Mouse (Mus musculus): Measurements from ENCODE around the gene Hoxb7.

Hoxb7 gene

DNA sequence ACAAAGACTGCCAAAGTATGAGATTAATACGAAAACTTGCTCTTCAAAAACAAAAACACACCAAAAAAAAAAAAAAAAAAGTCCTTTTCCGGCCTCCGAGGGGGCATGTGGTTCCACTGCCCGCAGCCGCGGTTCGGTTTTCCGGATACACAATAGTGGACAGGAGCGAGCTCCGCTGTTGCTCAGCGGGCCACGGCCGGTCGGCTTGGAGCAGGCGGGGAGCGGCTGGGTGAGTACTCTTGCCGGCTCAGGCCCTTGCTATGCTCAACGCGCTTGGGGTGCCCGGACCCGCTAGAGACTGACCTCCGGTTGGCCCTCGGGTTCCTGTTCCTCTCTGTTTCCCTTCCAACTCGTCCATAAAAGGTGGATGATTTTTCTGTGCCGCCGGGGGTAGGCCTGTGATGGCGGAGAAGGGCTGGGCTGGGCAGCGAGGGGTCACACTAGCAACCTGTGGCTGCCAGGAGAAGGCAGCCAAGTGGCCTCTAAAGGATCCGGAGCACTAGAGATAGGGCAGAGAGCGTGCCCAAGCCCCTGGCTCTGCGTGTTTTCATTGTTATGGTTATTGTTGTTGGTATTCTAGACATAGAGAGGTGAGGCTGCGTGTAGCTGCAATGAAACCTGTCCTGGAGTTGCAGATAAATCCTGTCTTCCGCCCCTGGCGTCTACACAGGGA lies 28.4 kb downstream of the Hoxb7 start:
- no peak for DNase-seq (ENCODE audit: low read depth, low spot score)

DNA sequence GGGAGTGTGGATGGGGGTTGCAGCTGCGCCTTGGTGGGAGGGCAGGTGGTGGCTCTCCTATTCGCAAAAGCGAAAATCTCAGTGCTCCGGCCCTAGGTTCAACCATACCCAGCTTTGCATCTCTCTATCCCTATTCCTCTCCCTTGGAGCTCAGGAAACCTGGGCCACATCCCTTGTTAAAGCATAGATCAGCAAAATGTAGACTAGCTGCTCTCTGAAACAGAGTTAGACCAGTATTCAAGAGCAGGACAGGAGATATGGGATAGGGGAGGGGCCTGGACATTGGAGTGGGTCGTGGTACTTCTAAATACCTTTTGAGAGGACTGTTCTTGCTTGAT lies 28.9 kb downstream of the Hoxb7 start:
- no peak for DNase-seq (ENCODE audit: low read depth, low spot score)

DNA sequence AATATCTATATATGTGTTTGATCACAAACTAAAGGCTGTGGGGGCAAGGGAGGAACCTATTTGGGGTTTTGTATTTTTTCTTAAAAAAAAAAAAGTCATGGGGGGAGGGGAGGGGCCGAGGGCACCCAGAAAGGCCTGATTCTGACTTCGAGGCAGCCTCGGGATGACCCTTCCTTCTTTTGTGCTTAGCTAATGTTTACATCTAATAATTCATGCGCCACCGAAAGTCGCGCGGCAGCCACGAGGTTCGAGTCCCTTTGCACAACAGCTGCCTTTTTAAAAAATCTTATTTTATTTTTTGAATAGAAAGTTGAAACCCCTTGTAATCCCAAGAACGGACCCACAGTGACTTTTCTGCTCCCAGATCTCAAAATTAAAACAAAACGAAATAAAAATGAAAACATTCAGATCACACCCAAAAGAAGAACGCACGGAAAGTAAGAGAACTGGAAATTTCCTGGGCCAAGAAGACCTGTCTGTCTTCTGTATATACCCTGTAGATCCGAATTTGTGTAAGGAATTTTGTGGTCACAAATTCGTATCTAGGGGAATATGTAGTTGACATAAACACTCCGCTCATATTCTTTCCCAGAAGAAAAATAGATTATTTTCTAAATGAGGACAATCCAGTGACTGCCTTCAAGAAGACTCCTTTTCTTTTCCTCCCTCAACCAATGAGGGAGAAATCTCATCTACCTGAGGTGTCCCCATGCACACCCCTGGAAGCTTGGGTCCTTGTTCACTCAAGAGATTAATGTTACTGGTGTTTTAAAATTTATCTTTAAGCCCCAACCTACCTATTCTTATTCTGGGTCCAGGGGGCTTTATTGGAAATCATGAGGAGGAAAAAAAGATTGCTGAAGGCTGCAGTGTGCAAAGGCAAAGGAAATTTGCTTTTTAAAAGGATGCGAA lies 30.5 kb downstream of the Hoxb7 start:
- no peak for DNase-seq (ENCODE audit: low read depth, low spot score)

DNA sequence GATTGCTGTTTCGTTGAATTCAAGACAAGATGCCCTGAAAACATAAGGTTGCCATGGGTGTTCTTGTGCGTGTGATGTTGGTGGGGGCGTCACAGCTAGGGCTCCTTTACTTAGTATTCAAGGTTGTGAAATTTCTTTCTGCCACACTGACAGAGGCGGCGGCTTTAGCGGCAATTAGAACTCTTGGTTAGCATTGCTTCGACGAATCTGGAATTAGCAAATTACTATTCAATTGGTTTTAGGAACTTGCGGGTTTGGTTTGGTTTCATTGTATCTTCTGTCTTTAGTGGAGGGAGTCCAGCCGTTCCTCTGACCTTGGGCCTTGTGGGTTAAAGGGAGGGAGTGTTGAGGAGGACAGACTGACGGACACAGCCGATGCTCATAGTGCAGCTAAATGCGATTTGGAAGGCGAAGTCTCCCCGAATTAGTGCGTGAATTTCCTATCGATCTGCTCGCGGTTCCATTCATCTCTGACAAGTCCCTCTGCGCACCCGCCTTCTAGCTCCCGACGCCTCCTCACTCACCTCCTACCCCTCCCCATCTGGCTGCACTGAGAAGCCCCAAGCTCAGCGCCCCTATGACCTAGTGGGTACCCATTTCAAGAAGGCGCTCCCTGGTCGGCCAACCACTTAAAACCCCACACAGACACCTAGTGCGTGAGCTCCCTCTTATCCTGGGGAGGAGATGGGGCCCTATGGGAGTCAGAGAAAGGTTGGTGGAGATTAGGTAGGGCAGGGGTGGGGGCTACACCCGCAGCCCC lies 31.4 kb downstream of the Hoxb7 start, which contains the start of gene Hoxb4:
Gene Hoxb4, plus strand, starts transcription at position 660 of the 760 bp plus-strand sequence.
- DNase-seq (ENCODE audit: low read depth, low spot score): no peak

DNA sequence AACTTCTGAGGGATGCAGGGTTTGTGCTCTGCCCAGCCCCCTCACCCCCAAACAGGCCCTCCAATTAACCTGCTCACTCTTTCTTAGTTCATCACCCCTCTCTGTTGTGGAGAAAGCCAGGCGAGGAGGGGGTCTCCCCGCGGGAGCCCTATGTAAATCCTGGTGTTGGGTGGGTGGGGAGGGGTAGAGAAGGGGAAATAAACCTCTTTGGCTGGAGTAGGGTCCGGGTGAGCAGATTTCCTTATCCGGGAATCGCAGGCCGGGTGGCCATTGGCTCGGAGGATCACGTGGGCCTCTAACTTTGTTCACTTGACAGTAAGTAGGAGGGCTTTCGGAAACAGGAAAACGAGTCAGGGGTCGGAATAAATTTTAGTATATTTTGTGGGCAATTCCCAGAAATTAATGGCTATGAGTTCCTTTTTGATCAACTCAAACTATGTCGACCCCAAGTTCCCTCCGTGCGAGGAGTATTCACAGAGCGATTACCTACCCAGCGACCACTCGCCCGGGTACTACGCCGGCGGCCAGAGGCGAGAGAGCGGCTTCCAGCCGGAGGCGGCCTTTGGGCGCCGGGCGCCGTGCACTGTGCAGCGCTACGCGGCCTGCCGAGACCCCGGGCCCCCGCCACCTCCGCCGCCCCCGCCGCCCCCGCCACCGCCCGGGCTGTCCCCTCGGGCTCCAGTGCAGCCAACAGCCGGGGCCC lies 32.1 kb downstream of the Hoxb7 start:
- DNase-seq (ENCODE audit: low read depth, low spot score): peak; percentile 90

DNA sequence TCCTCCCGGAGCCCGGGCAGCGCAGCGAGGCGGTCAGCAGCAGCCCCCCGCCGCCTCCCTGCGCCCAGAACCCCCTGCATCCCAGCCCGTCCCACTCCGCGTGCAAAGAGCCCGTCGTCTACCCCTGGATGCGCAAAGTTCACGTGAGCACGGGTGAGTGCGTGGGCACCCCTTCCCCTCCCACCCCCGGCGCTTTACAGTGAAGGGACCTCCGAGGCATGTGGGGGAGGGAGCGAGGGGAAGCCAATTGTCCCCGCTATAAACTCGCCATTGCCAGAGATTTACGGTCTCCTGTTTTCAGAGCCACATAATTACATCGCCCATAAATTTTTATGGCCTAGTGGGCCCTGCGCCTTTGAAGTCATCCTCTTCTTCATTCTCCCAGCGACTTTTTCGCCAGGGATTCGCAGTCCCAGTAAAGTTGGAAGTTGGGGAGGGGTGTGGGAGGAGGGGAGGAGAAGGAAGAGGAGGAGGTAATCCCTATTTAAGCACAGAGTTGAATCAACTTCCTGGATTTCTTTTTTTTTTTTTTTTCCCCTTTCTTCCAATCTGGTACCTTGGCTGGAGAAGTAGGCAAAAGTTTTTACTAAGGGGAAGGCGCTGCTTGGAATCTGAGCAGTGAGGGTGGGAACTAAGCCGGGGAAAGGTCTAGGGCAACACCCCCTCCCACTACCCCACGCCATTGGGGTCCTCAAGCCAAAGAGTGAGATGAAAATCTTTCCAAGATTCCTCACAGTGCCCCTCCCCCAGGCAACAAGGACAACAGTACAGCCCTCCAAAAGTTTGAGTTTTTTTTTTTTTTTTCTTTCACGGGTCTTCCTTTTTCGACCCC lies 32.9 kb downstream of the Hoxb7 start:
- DNase-seq (ENCODE audit: low read depth, low spot score): peak; percentile 93

DNA sequence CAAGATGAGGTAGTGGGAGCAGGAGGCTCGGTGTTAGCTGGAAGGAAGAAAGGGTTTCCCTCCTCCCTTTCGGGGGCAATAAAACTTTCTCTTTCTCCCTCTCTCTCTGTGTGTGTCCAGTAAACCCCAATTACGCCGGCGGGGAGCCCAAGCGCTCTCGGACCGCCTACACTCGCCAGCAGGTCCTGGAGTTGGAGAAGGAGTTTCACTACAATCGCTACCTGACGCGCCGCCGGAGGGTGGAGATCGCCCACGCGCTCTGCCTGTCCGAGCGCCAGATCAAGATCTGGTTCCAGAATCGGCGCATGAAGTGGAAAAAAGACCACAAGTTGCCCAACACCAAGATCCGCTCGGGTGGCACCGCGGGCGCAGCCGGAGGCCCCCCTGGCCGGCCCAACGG lies 33.5 kb downstream of the Hoxb7 start:
- no peak for DNase-seq (ENCODE audit: low read depth, low spot score)

DNA sequence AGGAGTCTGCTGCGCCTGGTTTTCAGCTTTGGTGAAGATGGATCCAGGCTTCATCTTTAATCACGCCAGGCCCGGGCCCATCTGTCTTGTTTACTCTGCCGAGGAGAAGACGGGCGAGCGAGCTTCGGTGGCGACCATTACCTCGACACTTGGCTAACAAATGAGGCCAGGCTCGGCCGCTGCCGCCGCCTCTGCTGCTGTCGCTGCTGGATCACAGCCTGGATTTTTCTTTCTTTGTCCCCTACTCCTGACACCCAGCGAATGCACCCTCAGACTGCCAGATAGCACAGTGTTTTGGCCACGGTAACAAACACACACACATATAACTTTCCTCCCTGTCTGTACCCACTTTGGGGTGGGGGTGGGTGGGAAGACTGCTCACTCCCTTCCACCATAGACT lies 34.3 kb downstream of the Hoxb7 start:
- DNase-seq (ENCODE audit: low read depth, low spot score): no peak

DNA sequence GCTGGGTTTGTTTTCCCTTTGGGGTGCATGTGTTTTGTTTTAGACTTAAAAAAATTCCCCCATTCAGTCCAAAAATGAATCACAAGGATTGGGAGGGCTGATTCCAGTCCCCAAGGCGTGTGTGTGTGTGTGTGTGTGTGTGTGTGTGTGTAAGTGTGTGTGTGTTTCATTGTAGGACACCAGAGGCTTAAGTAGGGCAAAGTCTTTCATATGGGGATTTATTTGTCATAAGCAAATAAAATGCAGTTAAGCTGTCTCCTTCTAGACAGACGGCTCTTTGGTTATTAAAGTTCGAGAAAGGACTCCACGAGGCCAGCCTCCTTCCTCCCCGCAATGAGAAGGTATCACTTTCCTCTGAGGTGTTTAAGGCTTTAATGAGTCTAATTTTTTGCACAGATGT lies 35.4 kb downstream of the Hoxb7 start:
- no peak for DNase-seq (ENCODE audit: low read depth, low spot score)

DNA sequence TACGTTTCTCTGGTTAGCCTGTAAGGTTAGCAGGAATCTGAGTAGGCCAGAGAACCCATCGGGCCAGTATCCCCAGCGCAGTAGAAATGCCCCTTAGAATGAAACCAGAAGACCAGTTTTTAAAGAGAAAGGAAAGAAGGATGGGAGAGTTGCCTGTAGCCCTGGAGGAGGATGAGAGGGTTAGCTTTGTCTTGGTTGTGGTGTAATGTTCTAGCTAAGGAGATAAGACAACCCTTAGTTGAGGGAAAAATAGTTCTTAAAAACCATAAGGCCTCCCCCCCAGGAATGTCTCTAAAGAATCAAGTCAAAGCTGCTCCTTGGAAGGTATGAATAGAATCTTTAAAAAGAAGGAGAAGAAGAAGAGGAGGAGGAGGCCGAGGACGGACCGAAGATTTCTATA lies 36.3 kb downstream of the Hoxb7 start:
- no peak for DNase-seq (ENCODE audit: low read depth, low spot score)

DNA sequence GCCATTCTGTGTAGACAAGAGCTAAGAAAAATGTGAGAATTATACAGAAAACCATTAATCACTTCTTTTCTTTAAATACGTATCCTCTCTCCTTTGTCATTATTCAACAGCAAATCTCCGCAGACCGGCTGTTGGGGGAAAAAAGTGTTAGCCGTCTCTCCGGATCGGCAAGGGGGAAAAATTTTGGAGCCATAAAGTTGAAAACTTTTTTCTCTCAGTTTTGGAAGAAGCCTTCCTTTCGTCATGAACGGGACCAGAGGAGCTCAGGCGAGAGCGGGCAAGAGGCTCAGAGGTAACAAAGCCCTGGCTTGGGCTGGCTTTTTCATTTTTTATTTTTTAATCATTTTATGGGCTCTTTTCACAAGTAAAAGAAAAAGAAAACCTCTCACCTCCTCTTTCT lies 36.7 kb downstream of the Hoxb7 start, which contains the start of gene Hoxb3:
Gene Hoxb3, plus strand, starts transcription at position 173 of the 400 bp plus-strand sequence.
- no peak for DNase-seq (ENCODE audit: low read depth, low spot score)

DNA sequence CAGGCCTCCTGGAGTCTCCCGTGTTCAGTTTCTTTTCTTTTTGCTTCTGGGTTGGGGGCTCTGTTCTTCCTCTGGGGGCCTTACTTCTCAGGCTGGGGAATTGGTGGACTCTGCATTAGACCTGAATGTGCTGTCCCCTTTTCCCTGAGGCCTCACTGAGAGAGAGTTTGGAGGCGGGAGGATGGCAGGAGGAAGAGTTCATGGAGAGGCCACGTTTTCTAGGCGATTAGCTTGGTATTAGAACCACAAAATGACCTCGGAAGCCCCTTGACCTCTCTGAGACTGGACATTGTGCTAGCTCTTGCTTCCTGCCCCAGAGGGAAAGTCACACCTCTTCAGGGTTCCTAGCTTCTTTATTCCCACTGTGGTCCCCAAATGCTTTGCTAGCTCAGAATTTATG lies 37.7 kb downstream of the Hoxb7 start:
- DNase-seq (ENCODE audit: low read depth, low spot score): no peak

DNA sequence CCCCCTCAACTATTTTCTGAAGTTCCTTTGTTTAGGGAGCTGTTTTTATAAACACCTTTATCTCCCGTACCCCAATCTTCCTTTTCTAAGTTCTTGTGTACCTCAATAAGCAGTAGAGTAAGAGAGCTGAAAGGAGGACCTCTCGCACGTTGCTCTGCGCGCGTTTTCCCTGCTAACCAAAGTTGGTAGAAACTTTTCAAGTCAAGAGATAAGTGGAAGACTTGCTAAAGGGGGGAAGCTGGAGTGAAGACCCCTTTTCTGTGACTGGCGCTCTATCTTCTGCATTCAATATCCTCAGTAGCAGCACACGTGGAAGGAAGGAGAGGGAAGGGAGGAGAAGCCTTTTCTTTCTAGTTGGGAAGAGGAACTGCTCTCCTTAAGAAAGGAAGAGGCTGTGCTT lies 38.5 kb downstream of the Hoxb7 start:
- DNase-seq (ENCODE audit: low read depth, low spot score): no peak

DNA sequence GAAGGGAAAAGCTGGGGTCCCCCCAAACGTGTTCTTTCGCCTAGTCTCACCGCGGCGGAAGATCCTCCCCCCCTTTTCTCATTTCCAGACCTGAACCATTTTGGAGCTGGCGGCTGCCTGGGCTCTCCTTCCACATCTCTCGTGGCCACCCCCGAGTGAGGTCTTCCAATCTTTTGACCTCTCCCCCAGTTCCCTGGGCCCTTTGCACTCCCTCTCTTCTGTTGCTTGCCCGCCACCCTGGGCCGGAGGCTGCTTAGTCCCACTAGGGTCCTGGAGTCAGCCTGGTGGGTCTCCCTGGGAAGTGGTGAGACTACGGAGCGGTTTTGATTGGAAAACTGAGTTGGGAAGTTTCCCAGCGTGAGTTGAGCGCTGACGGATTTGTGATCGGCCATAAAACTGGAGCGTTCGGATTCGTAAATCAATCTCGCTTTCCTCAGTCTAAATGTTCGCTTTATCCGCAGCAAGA lies 39.4 kb downstream of the Hoxb7 start:
- DNase-seq (ENCODE audit: low read depth, low spot score): peak; percentile 85

DNA sequence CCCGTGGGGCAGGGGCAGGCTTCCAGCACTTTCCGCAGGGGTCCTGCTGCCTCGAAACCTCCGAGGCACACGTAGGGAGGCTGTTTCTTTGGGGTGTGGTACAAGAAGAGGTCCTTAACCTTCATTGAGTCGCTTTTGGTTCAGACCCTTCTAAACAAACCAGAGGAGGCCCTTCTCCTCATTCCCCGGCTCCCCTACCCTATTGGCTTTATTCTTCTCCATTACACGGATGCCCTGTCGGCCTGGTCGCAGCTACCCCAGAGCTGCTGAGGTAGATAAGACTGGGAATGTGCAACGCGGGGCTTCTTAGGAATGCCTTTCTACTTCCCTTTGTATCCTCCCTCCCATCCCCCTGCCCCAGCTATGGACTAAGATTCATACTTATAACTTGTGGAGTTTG lies 40.3 kb downstream of the Hoxb7 start:
- DNase-seq (ENCODE audit: low read depth, low spot score): no peak

DNA sequence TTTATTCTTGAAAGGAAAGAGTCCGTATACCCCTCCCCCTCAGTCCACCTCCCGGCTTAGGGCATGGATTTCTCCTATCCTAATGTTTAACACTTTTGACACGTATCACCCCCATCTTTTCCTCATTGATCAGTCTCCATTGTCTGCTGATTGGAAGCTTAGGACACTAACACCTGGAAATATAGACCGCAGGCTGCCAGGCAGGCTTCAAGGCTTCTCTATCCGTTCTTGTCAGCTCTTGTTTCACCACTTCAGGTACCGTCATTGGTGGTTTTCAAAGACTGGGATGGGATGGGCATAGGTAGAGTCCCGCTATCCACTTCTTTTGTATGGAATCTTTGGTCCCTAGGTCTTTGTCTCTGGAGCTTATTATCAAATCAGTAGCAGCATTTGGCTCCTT lies 40.7 kb downstream of the Hoxb7 start:
- no peak for DNase-seq (ENCODE audit: low read depth, low spot score)

DNA sequence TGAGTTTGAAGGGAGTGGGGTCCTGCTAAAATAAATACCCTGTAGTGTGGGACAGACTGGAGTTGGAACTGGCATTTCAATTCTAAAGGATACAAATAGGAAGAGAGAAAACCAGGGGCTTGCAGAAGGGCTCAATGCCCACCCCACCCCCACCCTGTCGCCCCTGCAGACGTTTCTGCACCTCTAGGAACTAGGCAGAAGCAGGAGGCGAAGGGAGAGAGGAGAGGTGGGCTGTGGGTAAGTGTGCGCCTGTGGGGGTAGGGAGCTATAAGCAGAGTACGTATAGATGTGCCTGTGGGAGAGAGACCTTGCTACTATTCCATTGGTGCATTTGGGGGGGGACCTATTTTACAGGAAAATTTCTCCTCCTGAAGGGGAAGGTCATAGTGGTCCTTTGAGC lies 41.3 kb downstream of the Hoxb7 start:
- no peak for DNase-seq (ENCODE audit: low read depth, low spot score)

DNA sequence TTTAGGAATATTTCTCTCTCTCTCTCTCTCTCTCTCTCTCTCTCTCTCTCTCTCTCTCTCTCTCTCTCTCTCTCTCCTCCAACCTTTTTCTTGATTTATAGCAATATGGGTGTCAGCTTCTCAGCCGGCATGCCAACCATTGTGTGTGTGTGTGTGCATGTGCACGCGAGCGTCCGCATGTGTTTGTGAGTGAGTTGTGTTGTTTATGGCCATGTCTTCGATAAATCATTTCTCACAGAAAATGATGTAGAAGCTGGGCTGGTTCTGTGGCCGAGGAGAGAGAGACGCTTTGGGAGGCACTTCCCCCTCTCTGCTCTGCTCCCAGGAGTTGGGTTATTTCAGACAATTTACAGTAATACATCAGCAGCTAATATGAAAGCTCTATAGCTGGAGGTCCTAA lies 42.2 kb downstream of the Hoxb7 start:
- no peak for DNase-seq (ENCODE audit: low read depth, low spot score)

DNA sequence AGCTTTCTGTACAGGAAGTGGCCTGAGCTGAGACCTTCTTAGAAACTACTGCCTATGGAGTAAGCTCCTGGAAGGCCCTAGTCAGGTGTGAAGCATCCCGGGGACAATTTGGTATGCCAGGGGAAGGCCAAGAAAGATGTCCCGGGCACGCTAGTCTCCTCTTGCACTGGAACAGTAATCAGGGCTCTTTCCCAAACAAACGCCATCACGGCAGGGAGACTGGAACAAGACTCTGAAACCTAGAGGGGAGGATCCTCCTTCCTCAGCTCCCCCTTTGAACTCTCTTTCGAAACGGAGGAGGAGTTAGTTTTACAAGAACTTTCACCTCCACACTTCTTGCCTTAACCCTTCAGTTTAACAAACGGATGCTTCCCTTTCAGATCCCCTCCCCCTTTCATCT lies 45.7 kb downstream of the Hoxb7 start:
- no peak for DNase-seq (ENCODE audit: low read depth, low spot score)

DNA sequence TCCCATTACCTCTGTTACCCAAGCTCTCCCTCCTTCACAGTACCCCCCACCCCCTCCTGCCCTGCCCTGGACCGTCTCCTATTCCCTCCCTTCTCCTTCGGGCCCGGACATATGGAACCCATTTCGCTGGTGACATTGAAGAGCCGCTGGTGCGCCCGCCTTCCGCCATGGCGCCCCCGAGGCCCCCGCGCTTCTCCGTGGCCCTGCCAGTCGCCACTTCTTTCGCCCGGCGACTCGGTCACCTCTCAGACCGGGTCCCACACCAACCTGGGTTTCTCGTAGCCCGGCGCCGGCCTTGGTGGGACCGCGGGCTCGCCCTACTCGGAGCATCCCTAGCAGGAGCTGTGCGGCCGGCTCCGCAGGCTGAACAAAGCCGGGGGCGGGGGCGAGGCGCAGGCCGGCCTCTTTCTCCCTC lies 46.2 kb downstream of the Hoxb7 start:
- no peak for DNase-seq (ENCODE audit: low read depth, low spot score)

Measured in mesoderm, embryonic 11.5 days (tissue).